8 mouse cellular contexts compared by ENCODE assay signal in genomic region chr3:87982836-87983601, GRCm38 (mm10). TPM values are rescaled to one million over a fixed set of nuclear protein-coding genes. Genes with fewer than 3 reads are reported as not detected.
DNase-seq lines count a peak whose midpoint lies in the region; ATAC-seq and TF ChIP-seq lines count a peak whose summit lies in the region.

No protein-coding gene starts in this region.

- peaks cover 33% of the 10 kb centered on the region; the same call in 1 of the 2 replicates for H3K36me3 ChIP-seq in forebrain, embryonic 13.5 days (ENCODE audit: poor library complexity, severe bottlenecking)
- H3K36me3 ChIP-seq in hindbrain, embryonic 11.5 days (ENCODE audit: control insufficient read depth, insufficient read depth, low read length), result peaks cover 2% of the 10 kb centered on the region; the same call in 1 of the 2 replicates
- H3K36me3 ChIP-seq in limb, embryonic 15.5 days, result no peaks in the 10 kb centered on the region
- peaks cover under 1% of the 10 kb centered on the region for H3K36me3 ChIP-seq in myocyte (ENCODE audit: control insufficient read depth, insufficient read depth)

- H3K27ac ChIP-seq in forebrain, embryonic 13.5 days, result peak overlapping the region; percentile 78
- peak overlapping the region; percentile 83 for H3K27ac ChIP-seq in hindbrain, embryonic 11.5 days (ENCODE audit: low read depth, low read length)
- H3K27ac ChIP-seq in limb, embryonic 15.5 days, result peak overlapping the region; percentile 84

- no peaks in the 10 kb centered on the region for H3K27me3 ChIP-seq in forebrain, embryonic 13.5 days
- no peaks in the 10 kb centered on the region for H3K27me3 ChIP-seq in hindbrain, embryonic 11.5 days (ENCODE audit: control insufficient read depth, insufficient read depth, low read length)
- peaks cover 5% of the 10 kb centered on the region for H3K27me3 ChIP-seq in limb, embryonic 15.5 days
- H3K27me3 ChIP-seq in myocyte (ENCODE audit: control insufficient read depth, insufficient read depth, insufficient read length), result no peaks in the 10 kb centered on the region

- no peak overlapping the region for H3K4me3 ChIP-seq in forebrain, embryonic 13.5 days
- peak overlapping the region; percentile 10; the same call in 1 of the 2 replicates for H3K4me3 ChIP-seq in hindbrain, embryonic 11.5 days (ENCODE audit: low read depth, low read length)
- no peak overlapping the region; the same call in 1 of the 2 replicates for H3K4me3 ChIP-seq in limb, embryonic 15.5 days
- peak overlapping the region; percentile 16 for H3K4me3 ChIP-seq in myocyte

- no peak overlapping the region for H3ac ChIP-seq in myocyte (ENCODE audit: control insufficient read depth, insufficient read length)

- H3K9me3 ChIP-seq in forebrain, embryonic 13.5 days (replicated peaks), result no peaks in the 10 kb centered on the region
- no peaks in the 10 kb centered on the region for H3K9me3 ChIP-seq in hindbrain, embryonic 11.5 days (ENCODE audit: control insufficient read depth, low read length)
- no peaks in the 10 kb centered on the region for H3K9me3 ChIP-seq in limb, embryonic 15.5 days

- no peaks in the 10 kb centered on the region for H3K79me2 ChIP-seq in myocyte (ENCODE audit: control insufficient read depth, insufficient read depth)

- H3K9ac ChIP-seq in forebrain, embryonic 13.5 days, result peak overlapping the region; percentile 52
- H3K9ac ChIP-seq in hindbrain, embryonic 11.5 days (ENCODE audit: low read depth, low read length), result peak overlapping the region; percentile 44; the same call in 1 of the 2 replicates
- H3K9ac ChIP-seq in limb, embryonic 15.5 days, result no peak overlapping the region

- DNase-seq in adrenal gland, adult 8-10 months, result peak; percentile 55
- no peak for DNase-seq in adrenal gland, adult 18-20 months (ENCODE audit: low spot score in 2 of 2)
- peak; percentile 69 for DNase-seq in hindbrain, embryonic 11.5 days (ENCODE audit: low spot score)
- no peak for DNase-seq in right cerebral cortex, postnatal 14 days
- DNase-seq in c-Kit-positive CD71-positive TER-119-positive erythroid progenitor cells, embryonic 14.5 days (ENCODE audit: low spot score), result no peak

- peaks cover 85% of the 10 kb centered on the region for H3K4me1 ChIP-seq in forebrain, embryonic 13.5 days
- H3K4me1 ChIP-seq in hindbrain, embryonic 11.5 days (replicated peaks; ENCODE audit: control insufficient read depth, insufficient read depth, low read length), result peaks cover 35% of the 10 kb centered on the region
- peaks cover 62% of the 10 kb centered on the region for H3K4me1 ChIP-seq in limb, embryonic 15.5 days

- 3% methylated on average over 13 of the region's 13 CpGs for WGBS in forebrain, embryonic 13.5 days
- 0% methylated on average over 13 of the region's 13 CpGs for WGBS in hindbrain, embryonic 11.5 days
- WGBS in limb, embryonic 15.5 days, result 12% methylated on average over 13 of the region's 13 CpGs

- peak; percentile 37 for TF ChIP-seq POLR2A in myocyte (IDR thresholded peaks at IDR 0.05; ENCODE audit: insufficient read length, low read depth)

- H3K4me2 ChIP-seq in forebrain, embryonic 13.5 days, result peak overlapping the region; percentile 49
- peak overlapping the region; percentile 28 for H3K4me2 ChIP-seq in hindbrain, embryonic 11.5 days (replicated peaks; ENCODE audit: low read depth, low read length)
- H3K4me2 ChIP-seq in limb, embryonic 15.5 days, result peak overlapping the region; percentile 15
- peak overlapping the region; percentile 86 for H3K4me2 ChIP-seq in myocyte (ENCODE audit: low read depth)

- ATAC-seq in forebrain, embryonic 13.5 days, result no peak
- ATAC-seq in hindbrain, embryonic 11.5 days (ENCODE audit: low FRiP score), result peak; percentile 12; the same call in 1 of the 2 replicates
- peak; percentile 56 for ATAC-seq in limb, embryonic 15.5 days (ENCODE audit: insufficient number of reproducible peaks, low FRiP score, low TSS enrichment, low read depth)

TF ChIP-seq in myocyte, 11 proteins besides CTCF, POLR2A, EP300 and RAD21:
- TF ChIP-seq MYOG (IDR thresholded peaks at IDR 0.05; ENCODE audit: control insufficient read depth in 1 of 3, insufficient read depth in 1 of 3, insufficient read length in 2 of 3, low read depth in 2 of 3), result peak; percentile 84 to 93 (median 93)
- TF ChIP-seq SRF (IDR thresholded peaks at IDR 0.05; ENCODE audit: control insufficient read depth, insufficient read length, low read depth), result peak; percentile 96
- TF ChIP-seq TCF12 (IDR thresholded peaks at IDR 0.05; ENCODE audit: insufficient read depth, poor library complexity, severe bottlenecking), result peak; percentile 86
- no peak for TF ChIP-seq MAX (IDR thresholded peaks at IDR 0.05; ENCODE audit: low read depth)
- TF ChIP-seq CEBPB (IDR thresholded peaks at IDR 0.05; ENCODE audit: insufficient read depth, poor library complexity, severe bottlenecking), result no peak
- TF ChIP-seq E2F4 (IDR thresholded peaks at IDR 0.05; ENCODE audit: insufficient read depth), result no peak
- TF ChIP-seq MYOD1 (IDR thresholded peaks at IDR 0.05; ENCODE audit: control insufficient read depth in 1 of 3, insufficient read length in 2 of 3, low read depth in 2 of 3), result peak in 2 of 3 experiments; percentile 93 to 94
- peak; percentile 93 for TF ChIP-seq TCF3 (IDR thresholded peaks at IDR 0.05; ENCODE audit: insufficient read length, low read depth)
- peak; percentile 71 for TF ChIP-seq POLR2AphosphoS2 (IDR thresholded peaks at IDR 0.05; ENCODE audit: insufficient read length, low read depth)

RNA-seq across cellular contexts. Expression of gene Nes, which starts 12.1 kb away (rescaled TPM):
- total RNA-seq in adrenal gland, adult 8-10 months (2022), result 10 to 100 TPM in 1 of 4 experiments, 1 to 10 TPM in 3; 4.3 to 14.4 (median 6.8) TPM
- 10 to 100 TPM in 1 of 2 experiments, 1 to 10 TPM in 1; 5.9 to 19.4 TPM for total RNA-seq in adrenal gland, adult 18-20 months (2021)
- polyA plus RNA-seq in forebrain, embryonic 13.5 days (2015; fragmentation: Nextera tagmentation; extraction: Ambion mirVana), result 76.3 and 79.9 TPM in 2 replicates
- polyA plus RNA-seq in hindbrain, embryonic 11.5 days (2014; fragmentation: Nextera tagmentation; extraction: Ambion mirVana), result 71.6 and 87.9 TPM in 2 replicates
- polyA plus RNA-seq in limb, embryonic 15.5 days (2015; fragmentation: Nextera tagmentation; extraction: Ambion mirVana), result 26.6 and 37.2 TPM in 2 replicates
- polyA plus RNA-seq in myocyte (2012; fragmentation: generic; extraction: Trizol), result 268 TPM

RNA-seq across cellular contexts. Expression of gene Bcan, which starts 17.0 kb away (rescaled TPM):
- total RNA-seq in adrenal gland, adult 8-10 months (2022), result 100 to 1,000 TPM in 2 of 4 experiments, 10 to 100 TPM in 2; 83.1 to 117 (median 106) TPM
- total RNA-seq in adrenal gland, adult 18-20 months (2021), result 10 to 100 TPM; 62.7 to 74.9 TPM
- polyA plus RNA-seq in forebrain, embryonic 13.5 days (2015; fragmentation: Nextera tagmentation; extraction: Ambion mirVana), result 9.5 and 9.6 TPM in 2 replicates
- polyA plus RNA-seq in hindbrain, embryonic 11.5 days (2014; fragmentation: Nextera tagmentation; extraction: Ambion mirVana), result 0.21 and 0.82 TPM in 2 replicates
- 0.72 and 1.1 TPM in 2 replicates for polyA plus RNA-seq in limb, embryonic 15.5 days (2015; fragmentation: Nextera tagmentation; extraction: Ambion mirVana)
- 0.06 TPM for polyA plus RNA-seq in myocyte (2012; fragmentation: generic; extraction: Trizol)

RNA-seq across cellular contexts. Expression of gene Crabp2, which starts 34.6 kb away (rescaled TPM):
- 1 to 10 TPM in 1 of 4 experiments, under 1 TPM in 2, not detected in 1; 0.31 to 1.0 (median 0.35) TPM for total RNA-seq in adrenal gland, adult 8-10 months (2022)
- total RNA-seq in adrenal gland, adult 18-20 months (2021), result under 1 TPM in 1 of 2 experiments, not detected in 1; 0.33 TPM
- polyA plus RNA-seq in forebrain, embryonic 13.5 days (2015; fragmentation: Nextera tagmentation; extraction: Ambion mirVana), result 67.1 and 89.5 TPM in 2 replicates
- polyA plus RNA-seq in hindbrain, embryonic 11.5 days (2014; fragmentation: Nextera tagmentation; extraction: Ambion mirVana), result 738 and 794 TPM in 2 replicates
- polyA plus RNA-seq in limb, embryonic 15.5 days (2015; fragmentation: Nextera tagmentation; extraction: Ambion mirVana), result 249 and 274 TPM in 2 replicates
- 67.6 TPM for polyA plus RNA-seq in myocyte (2012; fragmentation: generic; extraction: Trizol)

RNA-seq across cellular contexts. Expression of gene Hapln2, which starts 44.4 kb away (rescaled TPM):
- total RNA-seq in adrenal gland, adult 8-10 months (2022), result not detected
- not detected for total RNA-seq in adrenal gland, adult 18-20 months (2021)
- polyA plus RNA-seq in forebrain, embryonic 13.5 days (2015; fragmentation: Nextera tagmentation; extraction: Ambion mirVana), result 0.11 and 0.36 TPM in 2 replicates
- not detected in 2 replicates for polyA plus RNA-seq in hindbrain, embryonic 11.5 days (2014; fragmentation: Nextera tagmentation; extraction: Ambion mirVana)
- polyA plus RNA-seq in limb, embryonic 15.5 days (2015; fragmentation: Nextera tagmentation; extraction: Ambion mirVana), result not detected in 2 replicates
- polyA plus RNA-seq in myocyte (2012; fragmentation: generic; extraction: Trizol), result not detected

RNA-seq across cellular contexts. Expression of gene Rrnad1, which starts 52.5 kb away (rescaled TPM):
- 10 to 100 TPM; 18.6 to 27.6 (median 21.9) TPM for total RNA-seq in adrenal gland, adult 8-10 months (2022)
- total RNA-seq in adrenal gland, adult 18-20 months (2021), result 10 to 100 TPM; 14.7 to 21.9 TPM
- 20.7 and 22.7 TPM in 2 replicates for polyA plus RNA-seq in forebrain, embryonic 13.5 days (2015; fragmentation: Nextera tagmentation; extraction: Ambion mirVana)
- polyA plus RNA-seq in hindbrain, embryonic 11.5 days (2014; fragmentation: Nextera tagmentation; extraction: Ambion mirVana), result 13.7 and 17.9 TPM in 2 replicates
- polyA plus RNA-seq in limb, embryonic 15.5 days (2015; fragmentation: Nextera tagmentation; extraction: Ambion mirVana), result 18.4 and 18.5 TPM in 2 replicates
- polyA plus RNA-seq in myocyte (2012; fragmentation: generic; extraction: Trizol), result 7.0 TPM

Comparison
In these comparisons a context has a peak if more than half of its experiments do, and no peak if none do; other contexts are left out.
1. DNase-seq: peak in adrenal gland, adult 8-10 months (single experiment) and hindbrain, embryonic 11.5 days (single experiment); none in adrenal gland, adult 18-20 months (0 of 2), right cerebral cortex, postnatal 14 days (single experiment) and c-Kit-positive CD71-positive TER-119-positive erythroid progenitor cells, embryonic 14.5 days (single experiment).
2. H3K4me2 ChIP-seq: peak in every context shown above with its lines; median percentile 86 in myocyte; 49 in forebrain, embryonic 13.5 days; 28 in hindbrain, embryonic 11.5 days; 15 in limb, embryonic 15.5 days.
3. H3K4me3 ChIP-seq: peak in hindbrain, embryonic 11.5 days (single experiment) and myocyte (single experiment); none in forebrain, embryonic 13.5 days (single experiment) and limb, embryonic 15.5 days (single experiment).
4. Peak in every context shown above with its lines, with median percentiles within 50 percentile points of each other: H3K27ac ChIP-seq.